Mouse (Mus musculus) limb, embryonic 15.5 days (tissue): ENCODE results near the gene Cers6. TPM values are rescaled to one million over a fixed set of nuclear protein-coding genes. Genes with fewer than 3 reads are reported as not detected.

Source experiments
- ATAC-seq: fragments of 200-750 bp; cut with Nextera tagmentation; 2 replicates; pipeline ENCODE4 v1.8.0; 2017; ENCODE audit warnings: low read depth, moderate TSS enrichment; ENCODE audit not compliant: insufficient number of reproducible peaks, low FRiP score, low TSS enrichment
- H3K27ac ChIP-seq: fragments of 300-500 bp; sonication (generic); 2 replicates; pipeline ENCODE4 v1.5.1; 2015; ENCODE audit warnings: moderate library complexity, mild to moderate bottlenecking, inconsistent platforms
- H3K27me3 ChIP-seq: fragments of 300-500 bp; sonication (generic); 2 replicates; pipeline ENCODE4 v1.6.1; 2015; ENCODE audit warnings: inconsistent platforms
- H3K36me3 ChIP-seq: fragments of 300-500 bp; sonication (generic); 2 replicates; pipeline ENCODE4 v1.6.1; 2015; ENCODE audit warnings: inconsistent platforms
- H3K4me1 ChIP-seq: fragments of 300-500 bp; sonication (generic); 2 replicates; pipeline ENCODE4 v1.6.1; 2015; ENCODE audit warnings: inconsistent platforms
- H3K4me2 ChIP-seq: fragments of 300-500 bp; sonication (generic); 2 replicates; pipeline ENCODE4 v1.6.1; 2015; ENCODE audit warnings: mild to moderate bottlenecking, inconsistent platforms
- H3K4me3 ChIP-seq: fragments of 300-500 bp; sonication (generic); 2 replicates; pipeline ENCODE4 v1.5.1; 2015; ENCODE audit warnings: mild to moderate bottlenecking, inconsistent platforms
- H3K9ac ChIP-seq: fragments of 300-500 bp; sonication (generic); 2 replicates; pipeline ENCODE4 v1.6.1; 2015; ENCODE audit warnings: inconsistent platforms
- H3K9me3 ChIP-seq: fragments of 300-500 bp; sonication (generic); 2 replicates; pipeline ENCODE4 v1.6.1; 2016; ENCODE audit warnings: inconsistent platforms
- WGBS: fragments of 180-500 bp; shearing (Covaris S2); methylation state at CpG from one replicate; pipeline ENCODE4 v1.1.7; 2015; 5-methylcytosine and 5-hydroxymethylcytosine counted together
- polyA plus RNA-seq: library from polyadenylated mRNA; unstranded; fragments of >200 nt; fragmentation: Nextera tagmentation; extraction: Ambion mirVana; gene quantifications from 2 replicates; pipeline ENCODE4 v1.2.1, GENCODE M21; 2015

Gene Cers6
- polyA plus RNA-seq, 1 experiment from 2014 or later = 27.6 TPM

- no peak overlapping the region for H3K9ac ChIP-seq
- H3K36me3 ChIP-seq = no peaks in the 10 kb centered on the region
- H3K27me3 ChIP-seq = no peaks in the 10 kb centered on the region
- ATAC-seq = no peak
- H3K4me3 ChIP-seq = no peak overlapping the region
- no peak overlapping the region for H3K27ac ChIP-seq
- H3K4me1 ChIP-seq = no peaks in the 10 kb centered on the region
- H3K4me2 ChIP-seq = no peak overlapping the region
- WGBS = 91% methylated on average over 5 of the region's 5 CpGs
- H3K9me3 ChIP-seq = no peaks in the 10 kb centered on the region
Observed at GRCm38 (mm10) chr2:69004001-69004400, 142.8 kb downstream of the Cers6 start.

GRCm38 (mm10) chr2:69011392-69011791, 150.2 kb downstream of the Cers6 start:
- Histone ChIP-seq H3K9me3 (no peaks in the 10 kb centered on the region), H3K4me3 (no peak overlapping the region), H3K36me3 (no peaks in the 10 kb centered on the region), H3K4me1 (peaks cover 3% of the 10 kb centered on the region; the same call in 1 of the 2 replicates), H3K27me3 (no peaks in the 10 kb centered on the region), H3K4me2 (no peak overlapping the region), H3K9ac (no peak overlapping the region), H3K27ac (no peak overlapping the region)
- WGBS = 38% methylated on average over 7 of the region's 7 CpGs
- ATAC-seq = no peak

GRCm38 (mm10) chr2:69011860-69012259, 150.6 kb downstream of the Cers6 start:
- no peak overlapping the region for H3K4me3 ChIP-seq
- peaks cover 3% of the 10 kb centered on the region; the same call in 1 of the 2 replicates for H3K4me1 ChIP-seq
- no peak overlapping the region for H3K9ac ChIP-seq
- H3K27me3 ChIP-seq = no peaks in the 10 kb centered on the region
- no peaks in the 10 kb centered on the region for H3K36me3 ChIP-seq
- no peaks in the 10 kb centered on the region for H3K9me3 ChIP-seq
- H3K4me2 ChIP-seq = no peak overlapping the region
- WGBS = 91% methylated on average over 2 of the region's 2 CpGs
- no peak overlapping the region for H3K27ac ChIP-seq
- ATAC-seq = no peak

- Histone ChIP-seq H3K27ac (no peak overlapping the region), H3K4me3 (no peak overlapping the region)
- ATAC-seq = no peak
Observed at GRCm38 (mm10) chr2:69014241-69014640, 153.0 kb downstream of the Cers6 start.

GRCm38 (mm10) chr2:69015172-69015724, 154.0 kb downstream of the Cers6 start:
- Histone ChIP-seq H3K4me3 (no peak overlapping the region), H3K36me3 (no peaks in the 10 kb centered on the region), H3K4me2 (no peak overlapping the region), H3K9ac (no peak overlapping the region), H3K27ac (no peak overlapping the region), H3K4me1 (peaks cover 3% of the 10 kb centered on the region; the same call in 1 of the 2 replicates), H3K27me3 (no peaks in the 10 kb centered on the region), H3K9me3 (no peaks in the 10 kb centered on the region)
- ATAC-seq = no peak
- WGBS = 73% methylated on average over 9 of the region's 9 CpGs

More at GRCm38 (mm10) chr2:69014241-69014640, 153.0 kb downstream of the Cers6 start:
- Histone ChIP-seq H3K4me1 (peaks cover 3% of the 10 kb centered on the region; the same call in 1 of the 2 replicates), H3K36me3 (no peaks in the 10 kb centered on the region), H3K9ac (no peak overlapping the region), H3K9me3 (no peaks in the 10 kb centered on the region), H3K27me3 (no peaks in the 10 kb centered on the region), H3K4me2 (no peak overlapping the region)
- WGBS = 91% methylated on average over 9 of the region's 9 CpGs

- H3K27ac ChIP-seq = no peak overlapping the region
- ATAC-seq = no peak
- H3K9ac ChIP-seq = no peak overlapping the region
- H3K4me2 ChIP-seq = no peak overlapping the region
- 80% methylated on average over 5 of the region's 5 CpGs for WGBS
- H3K4me1 ChIP-seq = peaks cover 7% of the 10 kb centered on the region; the same call in 1 of the 2 replicates
- no peaks in the 10 kb centered on the region for H3K9me3 ChIP-seq
- no peak overlapping the region for H3K4me3 ChIP-seq
- H3K36me3 ChIP-seq = no peaks in the 10 kb centered on the region
- no peaks in the 10 kb centered on the region for H3K27me3 ChIP-seq
Observed at GRCm38 (mm10) chr2:69015822-69016221, 154.6 kb downstream of the Cers6 start.

GRCm38 (mm10) chr2:69019026-69019565, 157.9 kb downstream of the Cers6 start:
- ATAC-seq = no peak
- no peak overlapping the region for H3K27ac ChIP-seq
- H3K9ac ChIP-seq = no peak overlapping the region
- no peak overlapping the region for H3K4me2 ChIP-seq
- H3K36me3 ChIP-seq = no peaks in the 10 kb centered on the region
- no peaks in the 10 kb centered on the region for H3K27me3 ChIP-seq
- 89% methylated on average over 13 of the region's 13 CpGs for WGBS
- H3K4me1 ChIP-seq = peaks cover 10% of the 10 kb centered on the region; the same call in 1 of the 2 replicates
- no peak overlapping the region for H3K4me3 ChIP-seq
- no peaks in the 10 kb centered on the region for H3K9me3 ChIP-seq

- no peaks in the 10 kb centered on the region for H3K36me3 ChIP-seq
- no peaks in the 10 kb centered on the region for H3K9me3 ChIP-seq
- no peak for ATAC-seq
- peaks cover 13% of the 10 kb centered on the region; the same call in 1 of the 2 replicates for H3K4me1 ChIP-seq
- H3K9ac ChIP-seq = no peak overlapping the region
- WGBS = 76% methylated on average over 6 of the region's 6 CpGs
- H3K4me2 ChIP-seq = no peak overlapping the region
- H3K4me3 ChIP-seq = no peak overlapping the region
- no peak overlapping the region for H3K27ac ChIP-seq
- no peaks in the 10 kb centered on the region for H3K27me3 ChIP-seq
Observed at GRCm38 (mm10) chr2:69019821-69020489, 158.7 kb downstream of the Cers6 start.

- no peak overlapping the region for H3K27ac ChIP-seq
- H3K4me2 ChIP-seq = no peak overlapping the region
- 60% methylated on average over 4 of the region's 4 CpGs for WGBS
- peaks cover 13% of the 10 kb centered on the region; the same call in 1 of the 2 replicates for H3K4me1 ChIP-seq
- H3K9me3 ChIP-seq = no peaks in the 10 kb centered on the region
- no peaks in the 10 kb centered on the region for H3K27me3 ChIP-seq
- no peak for ATAC-seq
- H3K4me3 ChIP-seq = no peak overlapping the region
- H3K36me3 ChIP-seq = no peaks in the 10 kb centered on the region
- no peak overlapping the region for H3K9ac ChIP-seq
Observed at GRCm38 (mm10) chr2:69020636-69021310, 159.5 kb downstream of the Cers6 start.

- H3K4me2 ChIP-seq = no peak overlapping the region
- H3K9ac ChIP-seq = no peak overlapping the region
Observed at GRCm38 (mm10) chr2:69021516-69021915, 160.3 kb downstream of the Cers6 start.

GRCm38 (mm10) chr2:69024856-69025255, 163.6 kb downstream of the Cers6 start:
- peaks cover 13% of the 10 kb centered on the region; the same call in 1 of the 2 replicates for H3K4me1 ChIP-seq
- no peak overlapping the region for H3K4me3 ChIP-seq
- H3K9me3 ChIP-seq = no peaks in the 10 kb centered on the region
- ATAC-seq = no peak
- H3K27me3 ChIP-seq = no peaks in the 10 kb centered on the region
- WGBS = 77% methylated on average over 2 of the region's 2 CpGs
- 0 out of 2 replicates have a peak, but pooled peaks cover 4% of the 10 kb centered on the region for H3K36me3 ChIP-seq
- H3K4me2 ChIP-seq = no peak overlapping the region
- no peak overlapping the region for H3K9ac ChIP-seq
- H3K27ac ChIP-seq = no peak overlapping the region

More at GRCm38 (mm10) chr2:69021516-69021915, 160.3 kb downstream of the Cers6 start:
- no peak for ATAC-seq
- no peaks in the 10 kb centered on the region for H3K9me3 ChIP-seq
- H3K27ac ChIP-seq = peak overlapping the region; percentile 24; the same call in 1 of the 2 replicates
- no peak overlapping the region for H3K4me3 ChIP-seq
- peaks cover 13% of the 10 kb centered on the region; the same call in 1 of the 2 replicates for H3K4me1 ChIP-seq
- no peaks in the 10 kb centered on the region for H3K36me3 ChIP-seq
- WGBS = 21% methylated on average over 4 of the region's 4 CpGs
- H3K27me3 ChIP-seq = no peaks in the 10 kb centered on the region
